Mouse (Mus musculus) lung, adult 10 weeks (tissue): ENCODE results near the gene Cfap44. TPM values are rescaled to one million over a fixed set of nuclear protein-coding genes. Genes with fewer than 3 reads are reported as not detected.

Experiments used
- polyA plus RNA-seq: library from polyadenylated mRNA; stranded (reverse); fragments of 350-450 nt; fragmentation: Illumina TruSeq; extraction: RNeasy Lipid Tissue Mini Kit (QIAGEN cat#74804); gene quantifications from one replicate; pipeline ENCODE4 v1.2.3, GENCODE M21; 2014; ENCODE audit warnings: low read depth, low replicate concordance; ENCODE audit not compliant: insufficient read depth

Cfap44 gene
- polyA plus RNA-seq, result 3.9 TPM

DNA sequence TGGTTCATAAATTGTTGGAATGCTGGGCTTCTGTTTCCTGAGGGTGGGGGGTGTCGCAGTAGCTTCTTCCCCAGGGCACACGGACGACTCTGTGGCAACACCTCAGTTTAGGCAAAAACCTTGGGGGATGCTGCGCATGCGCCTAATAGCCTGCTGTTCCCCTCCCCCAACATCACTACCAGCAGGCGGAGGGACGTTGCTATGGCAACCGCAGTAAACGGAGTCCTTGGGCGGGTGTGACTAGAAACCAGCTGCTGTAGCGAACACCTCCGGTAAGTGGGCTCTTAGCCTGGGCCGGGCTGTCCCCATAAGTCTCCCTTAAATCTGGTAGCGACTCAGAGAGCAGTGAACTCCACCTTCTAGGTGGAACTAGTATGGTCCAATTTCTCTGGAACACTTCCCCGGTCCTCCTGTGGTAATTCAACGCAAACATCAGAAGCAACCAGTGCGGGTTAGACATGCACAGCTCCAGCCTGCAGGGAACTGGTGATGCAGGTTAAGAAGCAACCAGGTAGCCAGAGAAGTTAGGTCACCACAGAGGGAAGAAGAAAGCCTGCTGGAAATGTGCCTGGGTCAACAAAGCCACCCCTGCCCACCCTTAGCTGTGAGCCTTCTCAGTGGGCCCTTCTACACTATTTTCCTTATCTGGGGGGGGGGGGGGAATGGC, at the start of gene Cfap44:
TSS of gene Cfap44 (plus strand) at position 220 of the 667 bp plus-strand sequence.

DNA sequence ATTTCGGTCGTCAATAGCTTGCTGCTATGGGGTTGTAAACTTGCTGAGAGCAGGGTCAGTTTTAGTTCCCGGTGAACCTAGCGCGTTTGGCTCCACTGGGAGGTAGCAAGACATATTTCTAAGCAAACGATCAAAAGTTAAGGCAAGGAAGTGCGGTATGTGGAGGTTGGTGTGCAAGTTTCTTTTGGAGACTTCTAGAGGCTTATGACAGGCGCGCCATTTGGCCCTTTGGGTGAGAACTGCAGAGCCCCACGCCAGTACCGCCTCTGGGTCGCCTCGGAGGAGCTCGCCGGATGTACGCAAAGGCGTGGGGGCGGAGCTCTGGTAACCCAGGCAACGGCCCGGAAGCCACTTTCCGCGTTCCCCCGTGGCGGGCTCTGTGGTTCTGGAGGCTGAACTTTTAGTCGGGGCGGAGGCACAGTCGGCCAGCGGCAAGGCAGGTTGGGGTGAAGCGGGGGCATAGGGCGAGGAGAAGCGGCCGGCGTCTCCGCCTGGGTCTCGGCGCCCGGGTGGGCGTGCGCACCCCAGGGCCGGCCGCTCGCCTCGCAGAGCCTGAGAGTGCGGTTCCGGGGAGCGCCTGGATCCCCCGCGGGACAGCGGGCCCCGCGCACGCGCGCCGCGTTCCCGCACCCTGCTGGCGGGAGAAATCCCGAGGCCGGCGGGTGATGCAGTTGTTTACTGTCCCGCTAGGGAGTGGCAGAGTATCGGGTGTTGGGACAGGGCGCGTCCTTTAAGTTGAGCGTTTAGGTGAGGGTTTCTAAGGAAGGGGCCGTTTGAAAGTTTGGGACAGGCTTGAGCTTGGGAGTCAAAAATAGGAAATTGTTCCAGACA, 47.3 kb upstream of the Cfap44 start, which contains the start of gene Spice1:
TSS of gene Spice1 (plus strand) at position 51 of the 831 bp plus-strand sequence.

Other genes with a start within 250 kb of the Cfap44 start
- 3.3 TPM for gene Usf3, start 221.6 kb upstream of the Cfap44 start, polyA plus RNA-seq
- gene Sidt1, start 61.6 kb upstream of the Cfap44 start, polyA plus RNA-seq, result 1.6 TPM
- gene Spice1, start 47.7 kb upstream of the Cfap44 start, polyA plus RNA-seq, result 9.4 TPM
- 8.1 TPM for gene Boc, start 164.1 kb downstream of the Cfap44 start, polyA plus RNA-seq